ENCODE assay signal across 10 mouse cellular contexts in the genomic region with DNA sequence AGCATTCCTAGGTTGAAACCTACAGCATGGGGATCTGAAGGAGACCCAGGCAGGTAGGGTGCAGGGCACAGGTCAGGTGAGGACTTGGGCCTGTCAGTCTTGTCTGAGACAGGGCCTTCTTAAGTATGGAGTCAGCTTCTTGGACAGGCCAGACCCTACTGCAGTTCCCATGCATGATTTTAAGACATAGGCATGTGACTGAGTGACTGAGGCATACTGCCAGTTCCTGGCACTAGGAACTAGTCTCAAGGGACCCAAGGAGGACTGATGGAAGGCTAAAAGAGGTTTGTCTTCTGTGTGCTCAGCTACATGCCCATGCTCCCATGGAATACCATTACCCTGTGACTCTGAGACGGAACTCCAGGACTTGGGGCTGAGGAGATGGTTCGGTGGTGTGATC. TPM values are rescaled to one million over a fixed set of nuclear protein-coding genes. Genes with fewer than 3 reads are reported as not detected.
DNase-seq lines count a peak whose midpoint lies in the region; ATAC-seq and TF ChIP-seq lines count a peak whose summit lies in the region.
"Had no signal": no experiment of that assay in that cellular context is flagged by ENCODE, and none has a peak within 500 bp of the region (broad histone marks: within the 10 kb centered on the region; RNA-seq: fewer than 3 reads in every experiment).

No protein-coding gene starts in this region.

- no peak overlapping the region for H3K9ac ChIP-seq in embryonic facial prominence, embryonic 14.5 days (ENCODE audit: low read depth, low read length)
- no peak overlapping the region for H3K9ac ChIP-seq in limb, embryonic 15.5 days
- H3K9ac ChIP-seq: kidney, embryonic 15.5 days had no signal

- peak overlapping the region; percentile 78 for H3K27ac ChIP-seq in gastrocnemius, adult 2 months
- H3K27ac ChIP-seq in layer of hippocampus, adult 2 months, result 0 out of 2 replicates have a peak overlapping the region, but pooled peaks have one; percentile 53
- peak overlapping the region; percentile 86 for H3K27ac ChIP-seq in embryonic facial prominence, embryonic 14.5 days (replicated peaks; ENCODE audit: low read depth, low read length)
- H3K27ac ChIP-seq in limb, embryonic 15.5 days, result peak overlapping the region; percentile 93

- intact Hi-C loops in gastrocnemius, adult 2 months (cut with DNase I), result no loop called here

- no peak overlapping the region for H3K4me3 ChIP-seq in gastrocnemius, adult 2 months
- H3K4me3 ChIP-seq in layer of hippocampus, adult 2 months, result no peak overlapping the region
- no peak overlapping the region for H3K4me3 ChIP-seq in embryonic facial prominence, embryonic 14.5 days (ENCODE audit: low read depth, low read length)
- H3K4me3 ChIP-seq in limb, embryonic 15.5 days, result no peak overlapping the region
- H3K4me3 ChIP-seq: kidney, embryonic 15.5 days had no signal

- H3K27me3 ChIP-seq in embryonic facial prominence, embryonic 14.5 days (replicated peaks; ENCODE audit: control insufficient read depth, insufficient read depth, low read length), result no peaks in the 10 kb centered on the region; the same call in 1 of the 2 replicates
- H3K27me3 ChIP-seq in limb, embryonic 15.5 days, result peaks cover 4% of the 10 kb centered on the region; the same call in 1 of the 2 replicates

- ATAC-seq in embryonic facial prominence, embryonic 14.5 days (ENCODE audit: low read depth), result no peak
- ATAC-seq in limb, embryonic 15.5 days (ENCODE audit: insufficient number of reproducible peaks, low FRiP score, low TSS enrichment, low read depth), result no peak

- no peak overlapping the region for H3K4me2 ChIP-seq in embryonic facial prominence, embryonic 14.5 days (ENCODE audit: low read depth, low read length)
- no peak overlapping the region for H3K4me2 ChIP-seq in limb, embryonic 15.5 days
- H3K4me2 ChIP-seq: kidney, embryonic 15.5 days had no signal

- no peak for TF ChIP-seq CTCF in gastrocnemius, adult 2 months (IDR thresholded peaks at IDR 0.05)
- no peak for TF ChIP-seq CTCF in layer of hippocampus, adult 2 months (conservative IDR thresholded peaks at IDR 0.05)

- no peaks in the 10 kb centered on the region for H3K9me3 ChIP-seq in embryonic facial prominence, embryonic 14.5 days (ENCODE audit: control insufficient read depth, low read length)
- no peaks in the 10 kb centered on the region for H3K9me3 ChIP-seq in limb, embryonic 15.5 days
- H3K9me3 ChIP-seq: kidney, embryonic 15.5 days had no signal

- no peaks in the 10 kb centered on the region for H3K36me3 ChIP-seq in embryonic facial prominence, embryonic 14.5 days (ENCODE audit: control insufficient read depth, insufficient read depth, low read length)
- no peaks in the 10 kb centered on the region for H3K36me3 ChIP-seq in limb, embryonic 15.5 days
- H3K36me3 ChIP-seq: kidney, embryonic 15.5 days had no signal

- WGBS in embryonic facial prominence, embryonic 14.5 days, result 82% methylated on average over 2 of the region's 2 CpGs
- WGBS in limb, embryonic 15.5 days, result 60% methylated on average over 2 of the region's 2 CpGs

- DNase-seq in gastrocnemius, adult 2 months, result peak; percentile 54
- DNase-seq in gastrocnemius, postnatal 4 days (ENCODE audit: low spot score in 2 of 2), result no peak
- no peak for DNase-seq in layer of hippocampus, adult 2 months (ENCODE audit: low spot score in 2 of 2)
- DNase-seq in layer of hippocampus, adult 8-10 months (ENCODE audit: low spot score in 2 of 2), result no peak
- DNase-seq in embryonic facial prominence, embryonic 14.5 days (ENCODE audit: low spot score), result no peak
- DNase-seq in urinary bladder, adult 2 months (ENCODE audit: low spot score), result no peak
- no peak for DNase-seq in right cerebral cortex, postnatal 25 days
- DNase-seq: lung, postnatal 36 days had no signal

- H3K4me1 ChIP-seq in embryonic facial prominence, embryonic 14.5 days (ENCODE audit: control insufficient read depth, insufficient read depth, low read length), result peaks cover 48% of the 10 kb centered on the region
- H3K4me1 ChIP-seq in limb, embryonic 15.5 days, result peaks cover 77% of the 10 kb centered on the region

RNA-seq across cellular contexts. Expression of gene Loxl1, which starts 2.9 kb away (rescaled TPM):
- total RNA-seq in gastrocnemius, adult 2 months (2021), result 10 to 100 TPM; 10.6 to 17.9 TPM
- 10 to 100 TPM; 95.5 to 95.9 TPM for total RNA-seq in gastrocnemius, postnatal 4 days (2021)
- total RNA-seq in layer of hippocampus, adult 2 months (2021), result 1 to 10 TPM; 3.2 to 3.3 TPM
- total RNA-seq in layer of hippocampus, adult 8-10 months (2022), result 1 to 10 TPM; 2.6 to 4.2 (median 3.0) TPM
- 68.7 and 74.1 TPM in 2 replicates for polyA plus RNA-seq in embryonic facial prominence, embryonic 14.5 days (2014; fragmentation: Nextera tagmentation; extraction: Ambion mirVana)
- polyA plus RNA-seq in limb, embryonic 15.5 days (2015; fragmentation: Nextera tagmentation; extraction: Ambion mirVana), result 92.6 and 110 TPM in 2 replicates
- 56.0 and 68.7 TPM in 2 replicates for polyA plus RNA-seq in urinary bladder, adult 2 months (2012; rRNA removed)

RNA-seq across cellular contexts. Expression of gene Tbc1d21, which starts 54.4 kb away (rescaled TPM):
- not detected for total RNA-seq in gastrocnemius, adult 2 months (2021)
- not detected for total RNA-seq in gastrocnemius, postnatal 4 days (2021)
- total RNA-seq in layer of hippocampus, adult 2 months (2021), result not detected
- not detected for total RNA-seq in layer of hippocampus, adult 8-10 months (2022)
- 0.13 TPM in 1 of 2 replicates, not detected in the other for polyA plus RNA-seq in embryonic facial prominence, embryonic 14.5 days (2014; fragmentation: Nextera tagmentation; extraction: Ambion mirVana)
- polyA plus RNA-seq in limb, embryonic 15.5 days (2015; fragmentation: Nextera tagmentation; extraction: Ambion mirVana), result not detected in 2 replicates
- polyA plus RNA-seq in urinary bladder, adult 2 months (2012; rRNA removed), result not detected in 2 replicates
- polyA plus RNA-seq: kidney, embryonic 15.5 days had no signal

Comparison
In these comparisons a context has a peak if more than half of its experiments do, and no peak if none do; other contexts are left out.
1. RNA of gene Loxl1, which starts 2.9 kb away (total RNA-seq): 95.5 to 95.9 TPM in gastrocnemius, postnatal 4 days; 10.6 to 17.9 TPM in gastrocnemius, adult 2 months, 2.6 to 4.2 TPM in layer of hippocampus, adult 8-10 months and 3.2 to 3.3 TPM in layer of hippocampus, adult 2 months; every median in the first group is over 4 times any median in the second.
2. Peak in every context shown above with its lines, with median percentiles within 50 percentile points of each other: H3K27ac ChIP-seq.